Mouse (Mus musculus) cerebellum, adult (tissue): ENCODE measurements around the gene Cdh13.

Experiments used
- ATAC-seq: cut with Nextera tagmentation; 2 replicates; pipeline ENCODE4 v1.9.2; 2017; ENCODE audit warnings: mild to moderate bottlenecking, moderate library complexity, mixed read lengths; ENCODE audit not compliant: insufficient number of reproducible peaks, low FRiP score, low TSS enrichment

Gene Cdh13

DNA sequence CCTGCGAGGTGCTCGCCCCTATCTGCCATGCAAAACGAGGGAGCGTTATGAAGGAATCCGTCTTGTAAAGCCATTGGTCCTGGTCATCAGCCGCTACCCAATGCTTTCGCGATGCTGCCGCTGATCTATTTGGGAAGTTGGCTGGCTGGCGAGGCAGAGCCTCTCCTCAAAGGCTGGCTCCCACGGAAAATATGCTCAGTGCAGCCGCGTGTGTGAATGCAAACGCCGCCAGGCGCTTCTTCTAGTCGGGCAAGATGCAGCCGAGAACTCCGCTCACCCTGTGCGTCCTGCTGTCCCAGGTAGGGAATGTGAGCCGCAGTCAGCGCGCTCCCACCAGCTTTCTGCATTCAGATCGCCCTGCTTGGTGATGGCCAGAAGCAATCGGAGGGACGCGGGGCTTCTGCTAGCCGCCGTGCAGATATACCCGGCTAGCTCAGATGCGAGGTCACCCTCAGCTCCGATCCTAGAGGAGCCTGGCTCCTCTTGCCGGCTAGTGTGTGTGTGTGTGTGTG, at the start of gene Cdh13:
Gene Cdh13, plus strand, starts transcription at position 134 of the 512 bp plus-strand sequence.
- ATAC-seq = peak; percentile 47

DNA sequence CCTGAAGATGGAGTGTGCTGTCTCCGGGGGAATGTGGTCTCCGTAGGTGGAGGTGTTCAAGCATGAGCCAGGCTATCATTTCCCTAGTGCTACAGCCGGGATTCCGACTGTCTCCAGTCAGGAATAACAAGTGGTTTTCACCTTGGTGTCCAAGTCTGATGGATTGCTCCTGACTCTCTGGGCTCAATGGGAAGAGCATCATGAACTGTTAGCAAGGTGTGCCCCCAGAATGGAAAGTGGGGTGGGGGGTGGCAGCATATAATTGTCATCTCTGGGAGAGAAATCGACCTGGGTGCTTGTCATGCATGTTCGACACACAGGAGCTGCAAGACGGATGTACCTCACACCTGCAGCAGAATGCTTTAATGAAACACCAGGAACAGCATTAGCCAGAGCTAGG, 47.9 kb upstream of the Cdh13 start:
- no peak for ATAC-seq

DNA sequence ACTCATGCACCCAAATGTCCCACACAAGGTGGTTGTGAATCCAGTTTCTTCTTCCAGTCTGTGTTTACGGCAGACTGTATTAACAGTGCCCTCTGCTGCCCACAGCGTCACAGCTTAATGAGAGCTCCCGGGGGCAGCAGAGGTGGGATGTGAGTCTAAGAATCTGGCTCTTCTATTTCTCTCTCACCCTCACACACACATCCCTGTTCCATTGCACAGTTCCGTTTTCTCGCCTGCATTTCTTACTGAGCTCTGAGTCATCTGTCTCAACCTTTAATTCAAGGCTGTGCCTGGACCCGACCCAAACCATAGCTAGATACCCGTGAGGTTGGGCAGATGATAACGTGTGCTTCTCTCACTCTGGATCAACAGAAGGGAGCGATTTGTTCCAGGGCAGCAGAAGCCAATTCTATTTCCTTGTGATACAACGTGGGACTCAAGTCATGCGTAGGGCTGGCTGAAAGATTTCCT, 46.3 kb upstream of the Cdh13 start:
- no peak for ATAC-seq

DNA sequence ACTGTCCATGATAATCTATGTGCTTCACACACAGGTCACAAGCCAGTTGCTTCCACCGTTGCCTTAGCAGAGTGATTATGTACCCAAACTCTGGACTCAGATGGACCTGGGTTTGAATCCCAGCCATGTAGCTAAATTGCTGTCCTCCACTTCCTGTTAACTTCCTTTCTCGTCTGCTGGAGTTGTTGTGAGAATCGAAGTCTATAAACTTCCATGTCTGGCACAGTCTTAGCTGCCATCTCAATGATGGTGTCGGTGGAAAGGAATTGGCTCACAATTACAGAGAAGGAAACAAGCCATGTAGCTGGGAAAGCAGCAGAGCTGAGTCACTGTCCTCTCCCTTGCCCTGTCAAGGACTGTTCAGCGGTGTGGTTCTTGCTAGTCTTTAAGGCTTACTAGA, 45.4 kb upstream of the Cdh13 start:
- no peak for ATAC-seq

DNA sequence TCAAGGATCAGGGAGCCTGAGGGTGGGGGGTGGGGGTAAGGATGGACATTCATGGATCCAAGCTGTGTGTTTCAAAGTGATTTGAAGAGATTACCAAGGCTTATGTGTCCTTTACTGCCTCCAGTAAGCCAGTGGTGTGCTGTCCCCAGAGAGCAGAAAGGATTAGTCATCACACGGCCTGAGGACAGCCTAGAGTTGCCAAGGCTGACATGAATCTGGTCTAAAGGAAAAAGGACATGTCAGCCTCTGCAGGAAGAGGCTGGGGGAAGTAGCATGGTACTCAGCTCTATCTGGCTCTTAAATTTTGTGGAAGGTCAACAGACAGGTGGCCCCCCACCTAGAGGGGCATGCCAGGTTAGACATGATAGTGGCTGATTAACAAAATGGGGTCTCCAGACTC, 44.3 kb upstream of the Cdh13 start:
- ATAC-seq = no peak

DNA sequence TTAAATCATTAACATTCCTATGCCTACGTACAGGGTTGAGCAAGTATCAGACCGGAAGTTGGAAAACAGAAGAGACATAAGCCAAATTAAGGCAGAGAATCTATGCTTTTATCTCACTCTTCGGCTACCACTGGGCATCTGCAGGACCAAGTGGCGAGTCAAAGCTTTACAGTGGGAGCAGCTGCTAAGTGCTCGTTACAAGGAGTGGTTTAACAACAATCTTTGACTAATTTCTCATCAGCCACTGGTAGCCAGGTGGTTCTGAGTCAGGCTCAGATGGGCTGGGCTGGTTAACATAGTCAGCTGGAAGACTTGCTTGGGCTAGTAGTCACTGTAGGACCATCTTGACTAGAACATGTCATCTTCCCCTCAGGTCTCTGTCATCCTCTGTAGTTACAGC, 34.2 kb upstream of the Cdh13 start:
- no peak for ATAC-seq

DNA sequence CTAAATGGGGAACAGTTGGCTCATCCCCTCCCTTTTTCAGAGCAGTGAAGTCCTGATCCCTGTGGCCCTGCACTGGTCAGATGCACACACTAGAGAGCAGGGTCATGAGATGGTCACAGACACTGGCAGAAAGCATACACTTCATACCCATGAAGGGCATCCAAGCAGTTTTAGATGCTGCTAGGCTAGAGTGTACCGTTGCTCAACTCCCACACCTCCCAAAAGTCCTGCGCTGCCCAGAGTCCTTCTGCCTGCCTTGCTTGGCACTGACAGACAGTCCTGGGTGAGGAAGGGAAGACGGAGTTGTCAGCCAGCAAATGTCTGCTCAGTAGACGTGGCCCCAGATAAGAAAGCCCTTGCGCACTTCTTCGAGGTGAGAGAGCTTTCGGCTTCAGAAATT, 33.6 kb upstream of the Cdh13 start:
- no peak for ATAC-seq

DNA sequence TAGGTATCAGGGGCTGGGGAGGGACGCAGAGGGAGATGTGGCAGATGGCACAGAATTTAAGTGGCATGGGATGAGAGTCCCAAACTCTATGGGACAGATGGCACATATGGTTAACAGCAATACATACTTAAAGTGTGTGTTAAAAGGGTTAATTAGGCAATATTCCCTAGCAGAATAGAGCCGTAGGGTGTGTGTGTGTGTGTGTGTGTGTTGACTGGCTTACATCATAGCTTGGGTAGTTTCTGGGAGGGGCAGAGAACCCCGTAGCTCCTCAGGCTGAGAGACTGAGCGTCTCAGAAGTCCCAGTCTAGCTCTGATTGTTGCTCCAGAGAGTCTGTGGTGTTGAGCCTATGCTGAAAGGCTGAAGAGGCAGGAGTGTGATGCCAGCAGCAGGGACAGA, 20.4 kb upstream of the Cdh13 start:
- no peak for ATAC-seq

DNA sequence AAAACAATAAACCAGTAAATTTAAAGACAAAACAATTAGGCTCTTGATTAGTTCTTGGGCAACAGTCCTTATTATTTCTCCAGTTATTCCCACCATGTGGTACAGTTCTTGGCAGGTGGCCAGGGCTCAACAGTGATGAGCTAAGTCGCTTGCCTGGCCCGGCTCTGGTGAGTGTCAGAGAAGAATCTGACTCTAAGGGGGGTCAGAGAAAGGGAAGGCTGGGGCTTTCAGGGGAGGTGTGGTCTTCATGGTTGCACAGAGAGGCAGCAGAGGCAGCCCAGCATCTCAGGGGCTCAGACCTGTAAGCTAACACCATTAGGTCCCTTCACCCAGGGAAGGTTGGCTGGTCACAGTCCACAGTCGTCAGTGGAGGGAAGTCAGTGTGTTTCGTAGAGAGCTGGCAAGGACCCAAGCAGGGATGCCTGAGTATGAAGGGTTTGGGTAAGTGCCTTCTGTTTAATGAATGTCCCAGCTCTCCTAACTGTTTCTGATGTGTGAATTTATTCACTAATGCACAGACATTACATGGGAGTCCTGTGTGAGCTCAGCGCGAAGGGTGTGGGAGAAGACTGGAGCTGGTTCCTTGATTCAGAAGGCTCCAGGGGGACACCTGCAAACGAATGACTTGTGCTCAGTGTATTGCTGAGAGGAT, 12.7 kb upstream of the Cdh13 start:
- ATAC-seq = no peak

DNA sequence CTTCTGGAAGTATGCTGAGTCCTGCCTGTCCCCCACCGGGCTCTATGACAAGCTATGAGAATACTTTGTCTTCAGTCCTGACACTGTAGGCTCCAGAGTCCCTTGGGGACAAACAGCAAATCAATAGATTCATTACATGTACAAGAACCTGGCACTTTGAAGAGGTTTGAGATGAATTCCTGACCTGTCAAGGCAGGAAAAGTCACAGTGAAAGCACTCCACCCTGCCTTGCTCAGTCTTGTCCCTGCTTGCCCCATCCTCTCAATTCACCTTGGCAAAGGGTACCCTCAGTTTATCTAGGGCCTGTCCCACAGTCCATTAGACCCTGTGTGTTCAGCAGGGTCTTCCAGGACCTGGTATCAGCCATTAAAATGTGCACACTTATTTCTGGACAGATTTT, 11.0 kb upstream of the Cdh13 start:
- ATAC-seq = no peak

DNA sequence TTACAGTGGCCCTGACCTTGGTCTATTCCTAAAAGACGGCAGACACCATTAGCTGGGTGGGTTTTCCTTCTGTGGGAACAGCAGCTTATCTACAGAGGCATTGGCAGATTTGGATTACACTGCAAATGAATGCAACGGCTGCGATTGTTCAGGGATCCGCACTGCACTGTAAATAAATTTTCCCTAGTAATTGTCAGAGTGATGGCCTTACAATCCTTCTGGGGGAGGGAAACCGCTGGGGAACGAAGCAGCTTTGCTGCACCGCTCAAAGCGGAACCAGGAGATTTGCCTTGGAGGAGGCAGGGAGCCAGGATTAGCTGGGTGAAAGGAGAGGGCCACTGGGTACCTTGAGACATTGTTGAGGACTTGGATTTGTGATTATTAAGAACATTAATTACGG, 9.3 kb upstream of the Cdh13 start:
- ATAC-seq = no peak

DNA sequence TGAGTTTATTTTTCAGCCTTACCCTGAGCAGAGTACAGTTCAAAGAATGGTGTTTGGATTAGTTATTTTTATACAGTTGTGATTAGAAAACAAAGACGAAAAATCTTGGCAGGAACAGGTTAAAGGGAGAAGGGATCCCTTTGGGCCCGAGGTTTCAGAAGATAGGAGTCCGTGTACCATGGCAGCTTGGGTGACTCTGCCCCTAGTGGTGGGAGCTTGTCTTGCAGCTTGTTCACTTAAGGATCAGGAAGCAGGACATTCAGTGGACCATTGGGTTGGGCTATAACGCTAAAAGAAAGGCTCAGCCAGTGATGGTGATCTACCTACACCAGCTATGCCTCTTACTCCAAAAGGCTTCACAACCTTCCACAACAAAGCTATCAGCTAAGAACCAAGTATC, 8.8 kb upstream of the Cdh13 start:
- peak; percentile 52; the same call in 1 of the 2 replicates for ATAC-seq

DNA sequence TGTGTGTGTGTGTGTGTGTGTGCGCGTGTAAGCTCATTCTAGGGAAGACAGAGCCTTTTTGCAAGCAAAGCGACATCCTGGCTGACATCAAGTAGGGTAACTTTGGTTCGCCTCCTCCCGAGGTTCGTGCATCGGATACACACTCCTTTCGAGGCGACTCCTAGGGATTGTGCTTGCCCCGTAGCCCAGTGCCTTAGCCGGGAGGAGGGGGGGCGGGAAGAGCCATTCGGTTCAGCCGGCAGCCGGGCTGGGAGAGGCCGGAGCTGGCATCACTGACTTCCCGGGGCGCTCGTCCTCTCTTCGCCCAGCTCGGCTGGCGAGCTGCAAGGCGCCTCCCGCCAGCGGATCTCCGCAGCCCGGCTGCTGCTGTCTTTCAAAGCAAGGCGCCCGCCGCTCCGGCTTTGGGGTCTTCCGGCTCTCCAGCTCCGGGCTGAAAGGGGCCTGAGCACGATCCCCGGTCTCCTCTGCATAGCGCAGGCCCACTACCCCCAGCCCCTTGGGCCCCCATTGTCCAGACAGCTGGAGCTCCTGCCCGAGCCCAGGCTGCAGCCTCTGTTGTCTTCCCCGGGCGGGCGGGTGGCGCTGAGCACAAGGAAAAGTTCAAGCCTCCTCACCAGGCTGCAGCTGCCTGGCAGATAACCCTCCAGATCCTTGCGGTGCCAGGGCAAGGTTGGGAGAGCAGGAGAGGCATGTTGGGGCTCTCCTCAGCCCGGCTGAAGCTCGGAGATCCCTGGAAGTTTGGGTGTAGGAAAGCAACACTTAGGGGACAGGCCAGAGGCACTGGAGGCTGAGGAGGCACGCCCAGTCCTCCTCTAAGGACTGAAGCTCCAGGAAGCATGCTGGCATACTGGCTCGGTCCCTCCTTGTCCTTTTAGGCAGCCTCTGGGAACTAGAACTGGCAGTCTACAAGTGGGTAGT, 838 bp downstream of the Cdh13 start:
- ATAC-seq = no peak

DNA sequence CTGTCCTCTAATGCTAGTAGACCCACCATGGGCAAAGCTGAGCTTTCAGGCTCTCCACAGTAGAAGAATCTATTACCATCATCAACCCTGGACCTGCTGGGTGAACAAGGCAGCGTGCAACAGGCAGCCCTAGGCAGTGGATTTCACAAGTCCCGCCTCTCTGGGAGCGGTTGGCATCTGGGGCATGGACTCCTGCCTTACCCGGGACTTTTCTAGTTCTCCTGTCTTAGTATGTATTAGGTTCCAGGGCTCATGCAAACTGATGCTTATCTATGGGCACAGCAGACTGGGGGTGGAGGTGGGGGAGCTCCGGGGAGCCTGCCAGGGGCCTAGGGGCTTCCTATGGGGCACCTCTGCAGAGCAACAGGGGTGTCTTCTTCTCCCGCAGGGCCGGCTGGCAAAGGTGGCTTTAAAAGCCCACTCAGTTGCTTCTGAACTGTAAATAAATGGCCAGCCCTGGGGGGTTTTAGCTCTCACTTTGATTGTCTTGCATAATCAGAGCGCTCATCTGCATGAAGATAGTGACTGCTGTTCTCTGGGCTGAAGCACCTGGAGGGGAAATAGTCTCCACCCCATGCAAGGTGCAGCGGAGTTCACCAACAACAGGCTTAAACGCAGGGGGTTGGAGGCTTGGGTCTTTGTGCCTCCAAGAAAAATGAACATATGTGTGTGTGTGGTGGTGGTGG, 2.2 kb downstream of the Cdh13 start:
- ATAC-seq = no peak

DNA sequence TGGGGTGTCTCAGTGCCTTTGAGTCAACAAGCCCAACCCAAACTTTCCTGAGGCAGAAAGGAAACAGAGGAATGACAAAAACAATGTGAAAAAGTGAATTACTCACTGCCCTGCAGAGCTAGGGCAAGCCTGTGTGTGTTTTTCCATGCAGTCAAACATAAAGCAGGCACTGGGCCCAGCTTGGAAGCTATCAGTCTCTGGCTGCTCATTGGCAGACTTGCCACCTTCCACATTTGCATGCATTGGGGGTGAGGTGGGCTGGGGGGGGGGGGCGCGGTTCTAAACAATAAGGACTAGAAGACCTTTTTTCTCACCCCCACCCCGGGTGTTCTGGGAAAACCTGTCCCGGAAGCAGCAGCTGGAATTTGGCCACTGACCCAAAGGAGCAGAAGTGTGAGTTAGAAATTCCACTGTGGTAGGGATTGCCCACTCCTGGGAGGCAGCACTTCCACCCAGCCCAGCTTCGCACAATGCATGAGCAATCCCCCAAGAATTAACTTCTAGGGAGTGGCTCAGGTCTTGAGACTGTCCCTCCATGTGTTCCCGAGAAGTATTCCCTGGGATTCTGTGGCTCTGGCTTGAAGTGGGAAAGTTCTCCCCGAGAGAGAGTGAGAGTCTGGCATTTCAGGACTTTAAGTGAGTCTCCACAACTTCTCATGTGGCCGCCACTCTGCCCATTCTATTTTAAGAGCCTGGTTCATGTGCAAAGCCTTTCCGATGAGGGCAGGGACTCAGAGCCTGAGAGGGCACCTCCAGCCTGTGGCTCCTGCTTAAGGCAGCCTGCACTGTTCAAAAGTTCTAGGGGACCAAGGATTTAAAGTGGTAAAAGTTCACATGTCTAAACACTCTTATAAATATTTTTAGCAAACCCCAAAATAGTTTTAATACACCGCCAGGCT, 3.0 kb downstream of the Cdh13 start:
- ATAC-seq = no peak

DNA sequence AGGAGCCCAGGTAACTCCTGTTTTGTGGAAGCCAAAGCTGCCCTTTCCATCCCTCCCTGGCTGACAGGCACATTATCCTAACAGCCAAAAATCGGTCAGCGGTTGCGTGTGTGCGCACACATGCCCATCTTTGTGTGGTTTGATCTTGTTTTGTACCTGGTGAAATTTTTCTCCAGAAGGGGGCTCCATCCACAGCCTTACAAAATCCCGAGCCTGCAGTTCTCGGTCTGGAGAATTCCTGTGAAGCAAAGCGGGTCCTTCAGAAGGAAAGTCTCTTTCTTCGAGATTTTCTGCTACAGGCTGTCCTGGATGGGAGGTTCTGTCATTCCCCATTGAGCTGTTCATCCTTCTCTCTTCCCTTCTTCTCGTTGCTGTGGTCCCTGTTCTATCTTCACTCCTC, 4.0 kb downstream of the Cdh13 start:
- ATAC-seq = no peak

DNA sequence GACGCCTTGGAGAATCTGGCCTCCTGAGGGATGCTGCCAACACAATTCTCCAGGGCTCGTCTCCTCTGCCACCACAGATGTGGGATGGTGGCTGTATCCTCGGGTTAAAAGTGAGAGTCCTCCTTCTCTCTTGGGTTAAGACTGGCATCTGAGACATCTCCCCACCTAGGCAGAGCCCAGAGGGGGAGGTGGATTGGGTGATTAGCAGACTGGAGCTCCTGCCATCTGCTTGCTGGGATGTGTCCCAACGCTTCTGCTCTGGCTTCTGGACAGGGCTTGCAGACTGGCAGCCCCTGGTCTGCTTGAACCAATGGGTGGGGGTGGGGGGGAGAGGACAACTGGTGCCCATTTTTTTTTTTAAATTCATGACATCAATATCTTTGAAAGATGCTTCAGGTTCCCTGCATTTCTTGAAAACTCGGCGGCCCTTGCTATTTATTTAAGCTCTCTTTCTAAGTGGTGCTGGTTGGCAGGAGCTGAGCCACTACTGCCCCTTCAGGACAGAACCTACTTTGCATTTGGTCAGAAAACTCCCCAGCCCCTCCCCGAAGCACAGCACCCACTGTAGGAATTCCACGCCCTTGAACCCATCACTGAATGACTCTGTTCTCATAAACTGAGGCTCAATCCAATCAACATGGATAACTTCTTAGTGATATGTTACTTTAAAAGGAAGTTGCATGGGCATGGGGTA, 4.9 kb downstream of the Cdh13 start:
- ATAC-seq = no peak

DNA sequence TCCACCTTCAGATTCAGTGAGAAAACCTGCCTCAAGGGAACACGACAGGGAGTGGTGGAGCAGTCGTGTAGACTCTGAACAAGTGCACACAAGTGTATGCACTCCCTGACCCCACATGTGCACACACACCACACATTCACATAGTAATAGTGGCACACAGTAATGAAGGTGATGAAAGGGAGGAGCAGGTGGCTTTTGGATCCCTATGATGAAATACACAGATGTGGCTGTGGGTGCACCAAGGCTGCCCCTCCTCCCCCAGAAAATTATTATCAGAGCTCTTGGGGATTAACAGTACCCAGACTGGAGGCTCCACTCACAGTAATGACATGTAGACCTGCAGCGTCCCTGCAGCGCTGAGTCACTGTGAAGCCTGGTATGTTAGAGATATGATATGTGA, 5.6 kb downstream of the Cdh13 start:
- no peak for ATAC-seq

DNA sequence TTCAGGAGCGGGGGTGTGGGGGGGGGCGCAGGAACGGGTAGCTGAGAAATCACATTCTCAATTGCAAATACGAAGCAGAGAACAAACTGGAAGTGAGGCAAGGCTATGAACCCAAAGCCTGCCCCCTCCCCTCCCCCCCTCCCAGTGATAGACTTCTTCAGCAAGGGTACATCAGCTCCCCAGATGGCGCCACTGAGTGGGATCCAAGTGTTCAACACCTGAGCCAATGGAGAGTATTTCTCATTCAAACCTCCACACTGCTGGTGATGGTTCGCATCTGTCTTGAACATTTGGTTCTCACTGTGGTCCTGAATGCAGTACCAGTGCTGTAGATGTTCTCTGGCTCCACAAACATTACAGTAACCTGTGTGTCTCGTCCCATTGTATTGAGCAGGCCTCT, 6.0 kb downstream of the Cdh13 start:
- no peak for ATAC-seq
